Mouse (Mus musculus) CD4-positive naive resting alpha-beta T cell, adult 57 days (primary cell): ENCODE measurements around the gene Klhl9. TPM values are rescaled to one million over a fixed set of nuclear protein-coding genes. Genes with fewer than 3 reads are reported as not detected.

Experiments
- total RNA-seq: library from RNA; stranded (reverse); gene quantifications from one replicate; pipeline ENCODE4 v1.2.4, GENCODE M21; 2023

Klhl9 gene
- total RNA-seq: 51.2 TPM

GRCm38 (mm10) chr4:88721791-88722721 is at the start of gene Klhl9, which contains the start of gene Gm26566:
TSS of gene Klhl9 (minus strand) at chr4:88722465.
TSS of gene Gm26566 (plus strand) at chr4:88721805.

GRCm38 (mm10) chr4:88759610-88760268 is 37.5 kb upstream of the Klhl9 start, which contains the start of gene Gm13283:
TSS of gene Gm13283 (plus strand) at chr4:88760119.

GRCm38 (mm10) chr4:88754818-88755340 is 32.6 kb upstream of the Klhl9 start, which contains the start of gene Gm13271:
TSS of gene Gm13271 (plus strand) at chr4:88754868.

GRCm38 (mm10) chr4:88691259-88691658 is 31.0 kb downstream of the Klhl9 start, which contains the start of gene Ifnab:
TSS of gene Ifnab (minus strand) at chr4:88691359.

GRCm38 (mm10) chr4:88683812-88684211 is 38.5 kb downstream of the Klhl9 start, which contains the start of gene Ifna2:
TSS of gene Ifna2 (minus strand) at chr4:88683912.

GRCm38 (mm10) chr4:88676824-88677223 is 45.4 kb downstream of the Klhl9 start, which contains the start of gene Ifna16:
TSS of gene Ifna16 (minus strand) at chr4:88676924.

Other genes with a start within 250 kb of the Klhl9 start
- not detected for gene Ifnb1, start 199.7 kb downstream of the Klhl9 start, total RNA-seq
- gene Ifna15, start 164.2 kb downstream of the Klhl9 start, total RNA-seq: not detected
- gene Ifna14, start 150.7 kb downstream of the Klhl9 start, total RNA-seq: not detected
- gene Ifna9, start 130.1 kb downstream of the Klhl9 start, total RNA-seq: not detected
- gene Ifna12, start 119.1 kb downstream of the Klhl9 start, total RNA-seq: not detected
- gene C87499, start 88.1 kb downstream of the Klhl9 start, total RNA-seq: not detected
- not detected for gene Ifna13, start 78.0 kb downstream of the Klhl9 start, total RNA-seq
- gene Ifna16, start 45.5 kb downstream of the Klhl9 start, total RNA-seq: not detected
- not detected for gene Ifna2, start 38.6 kb downstream of the Klhl9 start, total RNA-seq
- not detected for gene Ifnab, start 31.1 kb downstream of the Klhl9 start, total RNA-seq
- 1.9 TPM for gene Gm26566, start 660 bp downstream of the Klhl9 start, total RNA-seq
- gene Gm13271, start 32.4 kb upstream of the Klhl9 start, total RNA-seq: not detected
- gene Gm13283, start 37.7 kb upstream of the Klhl9 start, total RNA-seq: not detected
- gene Gm13290, start 51.4 kb upstream of the Klhl9 start, total RNA-seq: not detected
- gene Gm13289, start 54.5 kb upstream of the Klhl9 start, total RNA-seq: not detected
- gene Gm13272, start 57.4 kb upstream of the Klhl9 start, total RNA-seq: not detected
- not detected for gene Ifnz, start 59.7 kb upstream of the Klhl9 start, total RNA-seq
- gene Gm13276, start 63.2 kb upstream of the Klhl9 start, total RNA-seq: not detected
- not detected for gene Gm13277, start 66.2 kb upstream of the Klhl9 start, total RNA-seq
- gene Gm13278, start 69.1 kb upstream of the Klhl9 start, total RNA-seq: not detected
- not detected for gene Gm13275, start 72.0 kb upstream of the Klhl9 start, total RNA-seq
- gene Gm13279, start 74.9 kb upstream of the Klhl9 start, total RNA-seq: not detected
- gene Gm13285, start 77.2 kb upstream of the Klhl9 start, total RNA-seq: not detected
- gene Gm13287, start 80.8 kb upstream of the Klhl9 start, total RNA-seq: not detected
- gene Gm13288, start 83.1 kb upstream of the Klhl9 start, total RNA-seq: 0.38 TPM
- not detected for gene Ifna7, start 93.8 kb upstream of the Klhl9 start, total RNA-seq
- gene Ifna11, start 97.5 kb upstream of the Klhl9 start, total RNA-seq: not detected
- not detected for gene Ifna6, start 105.0 kb upstream of the Klhl9 start, total RNA-seq
- gene Ifna5, start 113.1 kb upstream of the Klhl9 start, total RNA-seq: not detected
- not detected for gene Ifna4, start 119.4 kb upstream of the Klhl9 start, total RNA-seq
- gene Ifna1, start 127.6 kb upstream of the Klhl9 start, total RNA-seq: not detected
- gene Ifne, start 157.7 kb upstream of the Klhl9 start, total RNA-seq: not detected